Mouse (Mus musculus) gastrocnemius, postnatal 4 days (tissue): Measurements from ENCODE around the gene Gm47189. TPM values are rescaled to one million over a fixed set of nuclear protein-coding genes. Genes with fewer than 3 reads are reported as not detected.
"Not testable (repeated sequence)": the region's sequence is repeated elsewhere in the genome, so short reads cannot be mapped to it uniquely, and the experiment has no call there.

Experiments
- DNase-seq, 2 experiments: peaks; one replicate each; pipeline ENCODE4 v3.0.0; 2021 to 2022; ENCODE audit warnings: low spot score in 2 of 2, mixed read lengths in 2 of 2
- long read RNA-seq, 2 experiments: library from polyadenylated mRNA; stranded (forward); transcript quantifications; one replicate each; pipeline ENCODE4 v2.0.0; 2021
- total RNA-seq, 2 experiments: library from RNA; stranded (reverse); gene quantifications; 2 replicates each; pipeline ENCODE4 v1.2.3; 2021

Gene Gm47189
- total RNA-seq: not detected
- long read RNA-seq, experiment 1: 0 reads
- long read RNA-seq, experiment 2: 0 reads

- DNase-seq: not testable (repeated sequence)
These were observed at the start of gene Gm47189 for GRCm38 (mm10) chr14:41772341-41772740. Gm47189 (minus strand) TSS chr14:41772441.

DNA sequence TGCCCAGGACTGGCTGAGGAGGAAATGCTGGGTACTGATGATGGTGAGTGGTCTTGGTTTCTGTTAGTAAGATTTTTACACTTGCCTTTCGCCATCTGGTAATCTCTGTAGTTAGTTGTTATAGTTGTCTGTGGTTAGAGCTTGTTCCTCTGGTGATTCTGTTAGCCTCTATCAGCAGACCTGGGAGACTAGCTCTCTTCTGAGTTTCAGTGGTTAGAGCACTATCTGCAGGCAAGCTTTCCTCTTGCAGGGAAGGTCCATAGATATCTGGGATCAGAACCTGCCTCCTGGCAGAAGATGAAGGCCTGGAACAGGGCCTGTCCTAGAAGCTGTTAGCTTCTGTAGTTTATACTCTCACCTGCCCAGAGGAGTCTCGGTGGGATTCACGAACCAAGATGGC, 16.3 kb downstream of the Gm47189 start:
- peak; percentile 4 to 12 for DNase-seq

DNA sequence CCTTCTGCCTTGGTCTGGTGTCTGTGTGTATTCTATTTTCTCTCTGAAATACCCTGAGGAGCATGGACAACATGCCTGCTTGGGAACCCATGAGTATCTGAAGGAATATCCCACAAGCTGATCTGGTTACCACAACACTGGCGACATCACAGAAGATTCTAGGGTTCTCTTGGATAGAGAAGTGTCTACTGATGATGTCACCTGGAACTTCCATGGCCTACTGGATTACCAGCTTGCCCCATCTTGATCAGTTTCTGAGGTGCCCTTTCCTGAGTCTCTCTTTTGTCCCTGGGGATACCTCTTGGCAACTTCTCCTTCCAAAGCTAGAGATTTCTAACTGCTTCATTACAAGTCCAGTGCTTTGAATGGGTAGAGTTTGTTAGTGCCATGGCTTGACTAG, 21.7 kb downstream of the Gm47189 start, which contains the start of gene Gm7929:
TSS of gene Gm7929 (minus strand) at position 101 of the 400 bp plus-strand sequence.
- DNase-seq: not testable (repeated sequence)

DNA sequence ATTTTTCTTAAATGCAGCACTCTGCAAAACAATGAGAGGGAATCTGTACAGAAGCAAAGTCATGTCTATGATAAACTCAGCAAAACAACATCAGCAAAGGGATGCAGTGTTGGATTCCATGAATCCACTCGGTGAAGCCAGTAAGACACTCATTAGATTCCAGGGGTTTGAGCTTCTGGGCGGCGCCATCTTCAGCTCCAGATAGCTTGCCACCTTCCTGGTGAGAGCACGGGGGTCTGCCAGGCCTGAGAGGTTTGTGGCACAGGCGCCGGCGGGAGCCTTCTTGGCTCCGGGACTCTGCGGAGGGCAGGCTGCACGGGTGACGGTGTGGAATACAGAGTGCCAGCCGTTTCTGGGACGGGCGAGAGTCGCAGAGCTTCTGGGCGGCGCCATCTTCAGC, 48.8 kb downstream of the Gm47189 start:
- not testable (repeated sequence) for DNase-seq

GRCm38 (mm10) chr14:41717180-41717579, 55.1 kb downstream of the Gm47189 start:
- DNase-seq: not testable (repeated sequence)

Other genes starting within 250 kb of the Gm47189 start
- gene Gm7970, start 216.9 kb downstream of the Gm47189 start, total RNA-seq: not detected
- gene 1700049E17Rik2, start 199.2 kb downstream of the Gm47189 start, total RNA-seq: not detected
- not detected for gene Gm3072, start 147.8 kb downstream of the Gm47189 start, total RNA-seq
- not detected for gene Gm3676, start 126.0 kb downstream of the Gm47189 start, total RNA-seq
- not detected for gene Gm8068, start 70.6 kb downstream of the Gm47189 start, total RNA-seq
- not detected for gene Gm7929, start 21.8 kb downstream of the Gm47189 start, total RNA-seq
- gene Gm7980, start 134.8 kb upstream of the Gm47189 start, total RNA-seq: not detected
- not detected for gene 1700049E17Rik1, start 152.5 kb upstream of the Gm47189 start, total RNA-seq
- not detected for gene 1700024B05Rik, start 171.6 kb upstream of the Gm47189 start, total RNA-seq
- gene Gm6401, start 195.5 kb upstream of the Gm47189 start, total RNA-seq: not detected
- not detected for gene Gm3543, start 210.9 kb upstream of the Gm47189 start, total RNA-seq